Mouse (Mus musculus) neural tube, embryonic 13.5 days (tissue): ENCODE results near the gene Sin3b. TPM values are rescaled to one million over a fixed set of nuclear protein-coding genes. Genes with fewer than 3 reads are reported as not detected.

Source experiments
- ATAC-seq: fragments of 200-750 bp; cut with Nextera tagmentation; 2 replicates; pipeline ENCODE4 v1.8.0; 2017; ENCODE audit warnings: low read depth, mild to moderate bottlenecking, moderate TSS enrichment, moderate library complexity
- H3K27ac ChIP-seq: fragments of 300-500 bp; sonication (generic); replicated peaks from 2 replicates; pipeline ENCODE4 v1.5.1; 2015; ENCODE audit warnings: moderate library complexity, mild to moderate bottlenecking, inconsistent platforms
- H3K27me3 ChIP-seq: fragments of 300-500 bp; sonication (generic); 2 replicates; pipeline ENCODE4 v1.6.1; 2015; ENCODE audit warnings: mild to moderate bottlenecking, inconsistent platforms
- H3K36me3 ChIP-seq: fragments of 300-500 bp; sonication (generic); 2 replicates; pipeline ENCODE4 v1.6.1; 2015; ENCODE audit warnings: mild to moderate bottlenecking, inconsistent platforms
- H3K4me1 ChIP-seq: fragments of 300-500 bp; sonication (generic); replicated peaks from 2 replicates; pipeline ENCODE4 v1.6.1; 2015; ENCODE audit warnings: inconsistent platforms
- H3K4me2 ChIP-seq: fragments of 300-500 bp; sonication (generic); 2 replicates; pipeline ENCODE4 v1.6.1; 2015; ENCODE audit warnings: inconsistent platforms, mild to moderate bottlenecking, moderate library complexity
- H3K4me3 ChIP-seq: fragments of 300-500 bp; sonication (generic); 2 replicates; pipeline ENCODE4 v1.5.1; 2015; ENCODE audit warnings: mild to moderate bottlenecking, inconsistent platforms
- H3K9ac ChIP-seq: fragments of 300-500 bp; sonication (generic); 2 replicates; pipeline ENCODE4 v1.6.1; 2015; ENCODE audit warnings: moderate library complexity, mild to moderate bottlenecking, inconsistent platforms
- H3K9me3 ChIP-seq: fragments of 300-500 bp; sonication (generic); 2 replicates; pipeline ENCODE4 v1.6.1; 2016; ENCODE audit warnings: inconsistent platforms
- WGBS: fragments of 180-500 bp; shearing (Covaris S2); methylation state at CpG from one replicate; pipeline ENCODE4 v1.1.7; 2015; 5-methylcytosine and 5-hydroxymethylcytosine counted together
- polyA plus RNA-seq: library from polyadenylated mRNA; unstranded; fragments of >200 nt; fragmentation: Nextera tagmentation; extraction: Ambion mirVana; gene quantifications from 2 replicates; pipeline ENCODE4 v1.2.1, GENCODE M21; 2015

The Sin3b gene
- polyA plus RNA-seq, 1 experiment from 2014 or later, result 163 TPM

DNA sequence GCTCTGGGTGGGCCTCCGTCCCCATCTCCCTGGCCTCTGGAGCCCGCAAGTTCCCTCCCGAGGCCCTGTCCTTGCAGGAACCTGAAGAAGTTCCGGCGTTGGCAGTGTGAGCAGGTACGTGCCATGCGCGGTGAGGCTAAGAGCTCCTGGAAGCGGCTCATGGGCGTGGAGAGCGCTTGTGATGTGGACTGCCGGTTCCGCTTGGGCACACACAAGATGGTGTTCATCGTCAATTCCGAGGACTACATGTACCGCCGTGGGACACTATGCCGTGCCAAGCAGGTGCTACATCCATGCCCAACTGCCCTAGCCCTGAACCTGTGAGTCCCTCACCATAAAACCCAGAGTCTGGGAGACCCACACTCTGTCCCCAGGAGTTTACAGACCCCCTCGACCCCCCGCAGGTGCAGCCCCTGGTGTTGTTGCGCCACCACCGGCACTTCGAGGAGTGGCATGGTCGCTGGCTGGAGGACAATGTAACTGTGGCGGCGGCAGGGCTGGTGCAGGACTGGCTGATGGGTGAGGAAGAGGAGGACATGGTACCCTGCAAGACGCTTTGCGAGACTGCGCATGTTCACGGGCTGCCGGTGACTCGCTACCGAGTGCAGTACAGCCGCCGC is 33.8 kb downstream of the Sin3b start:
- Histone ChIP-seq H3K27me3 (no peaks in the 10 kb centered on the region), H3K36me3 (peaks cover 76% of the 10 kb centered on the region), H3K4me2 (no peak overlapping the region), H3K27ac (no peak overlapping the region), H3K9me3 (no peaks in the 10 kb centered on the region), H3K9ac (no peak overlapping the region), H3K4me1 (no peaks in the 10 kb centered on the region), H3K4me3 (no peak overlapping the region)
- WGBS, result 95% methylated on average over 35 of the region's 35 CpGs
- no peak for ATAC-seq

DNA sequence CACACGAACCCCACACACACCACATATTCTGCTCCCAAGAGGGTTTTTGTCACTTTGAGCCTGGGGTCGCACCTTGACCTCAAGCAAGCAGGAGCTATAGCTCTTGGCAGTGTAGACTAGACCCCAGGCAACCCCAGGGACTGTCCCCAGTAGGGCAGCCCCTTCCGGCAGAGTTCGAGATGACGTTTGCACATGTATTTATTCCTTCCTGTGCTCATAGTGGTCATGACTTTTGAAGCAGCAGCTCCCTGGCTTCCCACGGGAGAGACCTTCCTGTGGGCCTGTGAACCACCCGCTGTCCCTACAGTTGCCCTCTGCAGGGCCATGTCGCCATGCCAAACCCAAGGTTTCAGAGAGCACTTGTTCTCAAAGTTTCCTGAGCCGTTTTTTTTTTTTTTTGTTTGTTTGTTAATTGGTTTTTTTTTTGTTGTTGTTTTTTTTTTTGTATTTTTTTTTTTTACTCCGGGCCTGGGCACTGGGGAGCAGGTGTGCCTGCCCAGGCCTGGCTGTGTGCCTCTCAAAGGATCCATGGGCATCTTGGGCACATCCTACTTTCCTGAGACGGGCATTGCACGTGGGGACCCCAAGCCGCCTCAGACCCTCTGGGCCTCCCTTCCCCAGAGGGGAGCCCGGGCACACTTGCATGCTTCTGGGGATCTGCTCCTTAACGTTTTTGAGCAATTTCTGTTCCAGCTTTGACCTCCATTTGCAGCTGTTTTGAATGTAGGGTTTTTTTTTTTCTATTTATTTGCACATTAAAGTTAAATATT is 34.5 kb downstream of the Sin3b start:
- H3K4me2 ChIP-seq, result no peak overlapping the region
- H3K27me3 ChIP-seq, result no peaks in the 10 kb centered on the region
- H3K27ac ChIP-seq, result no peak overlapping the region
- no peak overlapping the region for H3K9ac ChIP-seq
- no peak for ATAC-seq
- H3K9me3 ChIP-seq, result no peaks in the 10 kb centered on the region
- no peaks in the 10 kb centered on the region for H3K4me1 ChIP-seq
- H3K36me3 ChIP-seq, result peaks cover 69% of the 10 kb centered on the region
- no peak overlapping the region for H3K4me3 ChIP-seq
- 90% methylated on average over 15 of the region's 15 CpGs for WGBS

DNA sequence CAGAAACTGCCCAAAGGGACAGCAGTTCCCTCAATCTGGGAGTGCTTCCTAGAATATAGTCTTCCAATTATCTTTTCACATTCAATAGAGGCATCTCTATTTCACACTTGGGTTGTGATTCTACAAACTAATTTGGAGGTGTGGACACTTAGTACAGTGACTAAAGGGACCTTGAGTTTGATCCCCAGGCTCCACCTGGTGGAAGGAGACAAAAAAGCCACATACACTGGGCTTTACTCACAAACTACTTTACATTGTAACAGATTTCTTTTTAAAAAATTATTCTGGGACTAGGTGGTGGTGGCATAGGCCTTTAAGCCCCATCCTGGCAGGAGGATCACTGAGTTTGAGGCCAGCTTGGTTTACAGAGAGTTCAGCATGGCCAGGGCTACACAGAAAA is 35.2 kb downstream of the Sin3b start:
- no peak for ATAC-seq
- Histone ChIP-seq H3K4me3 (no peak overlapping the region), H3K27ac (no peak overlapping the region), H3K4me2 (no peak overlapping the region), H3K4me1 (no peaks in the 10 kb centered on the region), H3K9ac (no peak overlapping the region), H3K36me3 (peaks cover 62% of the 10 kb centered on the region), H3K9me3 (no peaks in the 10 kb centered on the region), H3K27me3 (no peaks in the 10 kb centered on the region)

DNA sequence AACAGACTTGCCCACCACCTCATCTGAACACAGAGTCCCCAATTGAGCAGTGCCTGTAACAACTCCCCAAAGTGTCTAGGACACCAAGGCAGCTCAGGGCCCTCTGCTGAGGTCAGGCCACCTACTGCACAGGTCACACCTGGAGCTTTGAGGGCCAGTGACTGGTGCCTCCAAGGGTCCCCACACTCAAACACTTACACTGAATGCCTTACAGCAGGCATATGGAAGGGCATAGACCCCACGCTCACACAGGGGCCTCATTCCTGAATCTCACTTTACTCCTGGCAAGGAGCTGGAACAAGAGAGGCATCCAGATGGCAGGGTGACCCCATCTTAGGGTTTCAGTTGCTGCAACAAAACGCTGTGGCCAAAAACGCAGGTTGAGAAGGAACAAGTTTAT is 37.1 kb downstream of the Sin3b start:
- Histone ChIP-seq H3K4me2 (no peak overlapping the region), H3K27ac (no peak overlapping the region), H3K4me1 (no peaks in the 10 kb centered on the region), H3K9ac (no peak overlapping the region), H3K9me3 (no peaks in the 10 kb centered on the region), H3K4me3 (no peak overlapping the region), H3K27me3 (no peaks in the 10 kb centered on the region), H3K36me3 (peaks cover 46% of the 10 kb centered on the region)
- 86% methylated on average over 3 of the region's 3 CpGs for WGBS
- no peak for ATAC-seq

DNA sequence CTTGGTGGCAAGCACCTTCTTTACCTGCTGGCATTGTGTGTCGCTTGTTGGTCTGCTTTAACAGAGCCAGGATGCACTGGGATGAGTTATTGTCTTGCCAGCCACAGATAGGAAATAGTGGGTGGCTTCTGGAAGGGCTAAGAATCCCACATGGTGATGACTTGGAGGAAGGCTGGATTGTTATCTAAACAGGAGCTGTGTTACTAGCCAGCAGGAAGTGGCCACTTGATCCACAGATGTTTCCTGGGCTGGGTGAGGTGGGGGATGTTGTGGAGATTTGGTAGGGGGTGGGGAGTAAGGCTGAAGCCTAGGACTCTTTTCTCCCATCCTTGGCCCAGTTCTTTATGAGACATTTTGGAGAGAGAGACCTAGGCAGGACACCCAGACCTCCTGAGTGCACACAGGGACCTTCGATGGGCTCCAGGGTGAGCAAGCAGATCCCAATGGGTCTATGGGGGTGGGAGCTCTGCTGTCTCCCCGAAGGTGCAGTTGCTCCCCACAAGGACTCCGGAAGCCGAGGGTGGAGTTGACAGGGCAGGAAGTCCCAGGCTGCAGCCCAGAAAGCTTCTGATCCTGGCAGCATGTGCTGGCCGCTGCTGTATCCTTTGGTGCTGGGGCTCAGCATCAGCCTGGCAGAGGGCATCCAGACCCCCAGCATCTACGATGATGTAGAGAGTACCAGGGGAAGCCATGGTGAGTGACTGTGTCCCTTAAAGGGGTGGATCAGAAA is 38.4 kb downstream of the Sin3b start, which contains the start of gene F2rl3:
TSS of gene F2rl3 (plus strand) at position 559 of the 730 bp plus-strand sequence.
- no peaks in the 10 kb centered on the region for H3K27me3 ChIP-seq
- 83% methylated on average over 7 of the region's 7 CpGs for WGBS
- no peaks in the 10 kb centered on the region for H3K4me1 ChIP-seq
- ATAC-seq, result no peak
- H3K4me3 ChIP-seq, result no peak within 1 kb of the TSS
- H3K4me2 ChIP-seq, result no peak within 1 kb of the TSS
- no peaks in the 10 kb centered on the region for H3K9me3 ChIP-seq
- H3K27ac ChIP-seq, result no peak within 1 kb of the TSS
- H3K36me3 ChIP-seq, result peaks cover 34% of the 10 kb centered on the region
- H3K9ac ChIP-seq, result no peak within 1 kb of the TSS

DNA sequence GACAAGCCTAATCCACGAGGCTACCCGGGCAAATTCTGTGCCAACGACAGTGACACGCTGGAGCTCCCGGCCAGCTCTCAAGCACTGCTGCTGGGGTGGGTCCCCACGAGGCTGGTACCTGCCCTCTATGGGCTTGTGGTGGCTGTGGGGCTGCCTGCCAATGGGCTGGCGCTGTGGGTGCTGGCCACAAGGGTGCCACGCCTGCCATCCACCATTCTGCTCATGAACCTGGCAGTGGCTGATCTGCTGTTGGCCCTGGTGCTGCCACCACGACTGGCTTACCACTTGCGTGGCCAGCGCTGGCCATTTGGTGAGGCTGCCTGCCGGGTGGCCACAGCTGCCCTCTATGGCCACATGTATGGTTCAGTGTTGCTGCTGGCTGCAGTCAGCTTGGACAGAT is 39.2 kb downstream of the Sin3b start:
- no peak for ATAC-seq
- WGBS, result 85% methylated on average over 12 of the region's 12 CpGs
- no peak overlapping the region for H3K4me2 ChIP-seq
- peaks cover 5% of the 10 kb centered on the region; the same call in 1 of the 2 replicates for H3K4me1 ChIP-seq
- no peaks in the 10 kb centered on the region for H3K9me3 ChIP-seq
- H3K4me3 ChIP-seq, result no peak overlapping the region
- no peaks in the 10 kb centered on the region for H3K27me3 ChIP-seq
- no peak overlapping the region for H3K27ac ChIP-seq
- H3K9ac ChIP-seq, result no peak overlapping the region
- H3K36me3 ChIP-seq, result peaks cover 26% of the 10 kb centered on the region

DNA sequence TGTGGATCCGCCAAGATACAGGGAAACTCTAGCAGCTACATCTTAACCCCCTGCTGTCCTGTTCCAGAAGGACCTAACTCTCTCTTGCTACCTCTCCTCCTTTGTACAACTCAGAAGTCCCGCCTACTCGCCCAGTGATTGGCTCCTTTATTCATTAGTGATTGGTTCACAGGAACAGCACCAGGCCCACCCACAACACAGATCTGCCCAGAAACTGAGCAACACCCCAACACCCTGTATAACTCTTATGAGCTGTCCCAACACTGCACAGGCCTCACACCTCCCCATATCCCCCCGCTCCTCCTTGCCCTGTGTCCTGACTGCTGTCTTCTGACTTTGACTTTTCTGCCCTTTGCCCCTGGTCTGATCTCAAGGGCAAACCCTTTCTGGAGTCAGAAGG is 42.6 kb downstream of the Sin3b start:
- H3K4me2 ChIP-seq, result no peak overlapping the region
- peaks cover 5% of the 10 kb centered on the region; the same call in 1 of the 2 replicates for H3K4me1 ChIP-seq
- H3K4me3 ChIP-seq, result no peak overlapping the region
- H3K36me3 ChIP-seq, result no peaks in the 10 kb centered on the region
- no peaks in the 10 kb centered on the region for H3K27me3 ChIP-seq
- no peak overlapping the region for H3K27ac ChIP-seq
- no peaks in the 10 kb centered on the region for H3K9me3 ChIP-seq
- H3K9ac ChIP-seq, result no peak overlapping the region
- no peak for ATAC-seq
- WGBS, result 73% methylated on average over 4 of the region's 4 CpGs

DNA sequence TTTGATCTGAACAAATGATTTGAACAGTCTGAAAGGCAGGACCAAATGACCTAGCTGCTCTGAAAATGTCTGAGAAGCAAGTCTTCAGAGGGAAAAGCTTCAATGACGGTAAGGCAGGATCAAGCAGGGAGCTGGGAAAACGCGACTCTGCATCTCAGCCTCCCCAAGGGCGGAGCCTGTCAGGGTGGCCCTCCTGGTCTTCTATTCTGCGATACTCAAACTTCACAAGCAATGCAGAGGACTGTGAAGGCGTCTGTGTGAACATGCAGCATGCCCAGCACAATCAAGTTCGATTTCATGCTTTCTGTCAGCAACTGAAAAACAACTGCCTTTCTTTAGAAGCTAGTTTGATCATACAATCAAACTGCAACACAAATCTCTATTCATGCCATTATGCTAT is 43.7 kb downstream of the Sin3b start:
- peaks cover 5% of the 10 kb centered on the region; the same call in 1 of the 2 replicates for H3K4me1 ChIP-seq
- H3K9ac ChIP-seq, result no peak overlapping the region
- WGBS, result 27% methylated on average over 7 of the region's 7 CpGs
- no peaks in the 10 kb centered on the region for H3K9me3 ChIP-seq
- no peak overlapping the region for H3K4me3 ChIP-seq
- H3K4me2 ChIP-seq, result no peak overlapping the region
- H3K36me3 ChIP-seq, result no peaks in the 10 kb centered on the region
- no peak overlapping the region for H3K27ac ChIP-seq
- H3K27me3 ChIP-seq, result no peaks in the 10 kb centered on the region
- no peak for ATAC-seq

DNA sequence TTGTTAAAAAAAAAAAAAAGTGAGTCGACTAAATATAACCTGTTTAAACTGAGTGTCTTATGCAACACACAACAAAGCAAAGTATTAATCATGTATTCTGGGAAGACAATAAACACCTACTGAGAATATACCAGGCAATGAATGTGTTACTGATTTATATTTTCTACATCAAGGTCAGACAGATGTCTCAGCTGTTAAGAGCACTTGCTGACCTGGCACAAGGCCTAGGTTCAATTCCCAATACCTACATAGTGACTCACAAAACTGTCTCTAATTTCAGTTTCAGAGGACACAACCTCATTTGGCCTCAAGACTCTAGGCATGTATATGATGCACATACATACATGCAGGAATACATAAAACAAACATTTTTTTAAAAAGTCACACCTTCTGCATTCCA is 54.7 kb downstream of the Sin3b start:
- no peak overlapping the region for H3K4me3 ChIP-seq
- H3K9ac ChIP-seq, result no peak overlapping the region
- H3K27ac ChIP-seq, result no peak overlapping the region
- no peak overlapping the region for H3K4me2 ChIP-seq
- H3K36me3 ChIP-seq, result no peaks in the 10 kb centered on the region
- WGBS, result 84% methylated on average over 1 of the region's 1 CpGs
- no peaks in the 10 kb centered on the region for H3K9me3 ChIP-seq
- no peaks in the 10 kb centered on the region for H3K27me3 ChIP-seq
- no peak for ATAC-seq
- no peaks in the 10 kb centered on the region for H3K4me1 ChIP-seq

DNA sequence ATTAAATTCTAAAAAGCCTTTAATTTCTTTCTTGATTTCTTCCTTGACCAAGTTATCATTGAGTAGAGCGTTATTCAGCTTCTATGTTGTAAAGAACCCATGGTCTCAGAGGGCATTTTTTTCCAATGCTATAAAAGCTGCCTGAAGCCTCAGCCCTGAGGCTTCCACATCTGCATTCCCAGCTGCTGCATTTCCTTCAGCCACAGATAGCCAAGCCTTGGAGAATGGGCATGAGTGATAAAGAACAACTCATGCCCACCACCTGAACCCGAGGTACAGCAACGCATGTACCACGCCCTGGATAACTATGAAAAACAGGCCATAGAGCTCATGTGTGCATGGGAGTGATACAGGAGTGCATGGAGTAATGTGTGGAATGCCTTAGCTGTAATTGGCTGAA is 57.6 kb downstream of the Sin3b start:
- no peaks in the 10 kb centered on the region for H3K27me3 ChIP-seq
- H3K4me1 ChIP-seq, result no peaks in the 10 kb centered on the region
- H3K4me2 ChIP-seq, result no peak overlapping the region
- no peak overlapping the region for H3K9ac ChIP-seq
- H3K4me3 ChIP-seq, result no peak overlapping the region
- no peaks in the 10 kb centered on the region for H3K9me3 ChIP-seq
- no peak overlapping the region for H3K27ac ChIP-seq
- H3K36me3 ChIP-seq, result no peaks in the 10 kb centered on the region
- ATAC-seq, result no peak
- WGBS, result 91% methylated on average over 4 of the region's 4 CpGs

DNA sequence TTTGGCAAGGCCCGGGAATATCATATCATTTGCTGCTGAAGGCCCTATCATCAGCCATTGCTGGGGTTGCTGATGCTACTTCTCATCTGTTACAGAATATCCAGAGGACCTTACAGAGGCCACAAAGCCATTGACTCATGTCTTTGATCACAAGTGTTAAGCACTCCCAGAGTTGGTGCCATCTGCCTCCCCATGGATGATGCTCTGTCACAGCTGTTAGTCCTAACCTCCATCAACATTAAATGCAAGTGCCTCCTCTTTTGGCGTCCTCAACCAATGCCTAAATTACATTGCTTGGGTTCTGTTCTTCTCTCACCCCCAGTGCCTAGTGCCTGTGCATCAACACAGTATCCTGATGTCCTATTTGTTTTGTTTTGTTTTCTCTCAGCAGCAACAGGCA is 78.5 kb downstream of the Sin3b start:
- H3K27me3 ChIP-seq, result no peaks in the 10 kb centered on the region
- WGBS, result 82% methylated on average over 2 of the region's 2 CpGs
- H3K4me1 ChIP-seq, result no peaks in the 10 kb centered on the region
- ATAC-seq, result no peak
- H3K4me3 ChIP-seq, result no peak overlapping the region
- H3K27ac ChIP-seq, result no peak overlapping the region
- H3K36me3 ChIP-seq, result no peaks in the 10 kb centered on the region
- no peak overlapping the region for H3K9ac ChIP-seq
- no peak overlapping the region for H3K4me2 ChIP-seq
- no peaks in the 10 kb centered on the region; the same call in 1 of the 2 replicates for H3K9me3 ChIP-seq
